Mouse (Mus musculus) embryonic fibroblast, embryonic 13.5 days (primary cell): ENCODE results near the gene Ttc28.

Experiments
- CTCF ChIP-seq: IDR thresholded peaks from 2 replicates; pipeline ENCODE4 v1.5.1; 2011; ENCODE audit warnings: mild to moderate bottlenecking, control low read depth, low read length, moderate library complexity, borderline replicate concordance; ENCODE audit not compliant: insufficient read depth
- POLR2A ChIP-seq: IDR thresholded peaks from 2 replicates; pipeline ENCODE4 v1.6.1; 2011; ENCODE audit warnings: low read depth, mild to moderate bottlenecking, control low read depth, low read length, moderate library complexity

- no peak for TF ChIP-seq CTCF
- TF ChIP-seq POLR2A: no peak
These were observed 201.0 kb downstream of the Ttc28 start for GRCm38 (mm10) chr5:111080601-111081000.
